13 mouse cellular contexts compared by ENCODE assay signal in genomic region chr14:22190111-22190510, GRCm38 (mm10).
"Had no signal": no experiment of that assay in that cellular context is flagged by ENCODE, and none has a peak within 500 bp of the region (broad histone marks: within the 10 kb centered on the region; RNA-seq: fewer than 3 reads in every experiment).

No protein-coding gene starts in this region.

- DNase-seq: kidney, adult 9 months; left cerebral cortex, postnatal 4 days; lung, adult 18-20 months; right cerebral cortex, postnatal 4 days; spleen, adult 18-20 months; thymus, adult 18-20 months; thymus, postnatal 25 days had no signal

- H3K27me3 ChIP-seq: neural tube, embryonic 15.5 days had no signal

- H3K36me3 ChIP-seq: limb, embryonic 13.5 days; neural tube, embryonic 15.5 days had no signal

- H3K4me3 ChIP-seq: layer of hippocampus, adult 2 months; limb, embryonic 13.5 days; neural tube, embryonic 15.5 days had no signal

- H3K27ac ChIP-seq: kidney, postnatal 0 days; layer of hippocampus, adult 2 months; limb, embryonic 13.5 days; liver, embryonic 14.5 days; neural tube, embryonic 15.5 days had no signal

- H3K4me1 ChIP-seq: limb, embryonic 13.5 days had no signal

- H3K9ac ChIP-seq: limb, embryonic 13.5 days; liver, embryonic 14.5 days; neural tube, embryonic 15.5 days had no signal

- ATAC-seq: intestine, postnatal 0 days had no signal

- H3K9me3 ChIP-seq: limb, embryonic 13.5 days; neural tube, embryonic 15.5 days had no signal

- H3K4me2 ChIP-seq: limb, embryonic 13.5 days; neural tube, embryonic 15.5 days had no signal
